Mouse (Mus musculus) heart, adult 18-20 months (tissue): ENCODE measurements around the gene Dcun1d1. TPM values are rescaled to one million over a fixed set of nuclear protein-coding genes. Genes with fewer than 3 reads are reported as not detected.

Experiments
- DNase-seq, 2 experiments: peaks; one replicate each; pipeline ENCODE4 v3.0.0; 2021 to 2022; ENCODE audit warnings: mixed read lengths in 1 of 2
- total RNA-seq, 2 experiments: library from RNA; stranded (reverse); gene quantifications; 2 replicates each; pipeline ENCODE4 v1.2.3; 2021

The Dcun1d1 gene
- total RNA-seq, 2 experiments from 2014 or later, result 57.4 to 61.0 TPM

- DNase-seq, result peak; percentile 59 to 67
Measured at GRCm38 (mm10) chr3:35931896-35932727, 5.1 kb downstream of the Dcun1d1 start.

- peak in 1 of 2 experiments; percentile 21 for DNase-seq
Measured at GRCm38 (mm10) chr3:35931359-35931758, 5.9 kb downstream of the Dcun1d1 start.

- DNase-seq, result peak in 1 of 2 experiments; percentile 21
Measured at GRCm38 (mm10) chr3:35929831-35930230, 7.4 kb downstream of the Dcun1d1 start.

- no peak for DNase-seq
Measured at GRCm38 (mm10) chr3:35929406-35929805, 7.8 kb downstream of the Dcun1d1 start.

- DNase-seq, result no peak
Measured at GRCm38 (mm10) chr3:35925852-35926251, 11.4 kb downstream of the Dcun1d1 start.

- DNase-seq, result no peak
Measured at GRCm38 (mm10) chr3:35924007-35924406, 13.2 kb downstream of the Dcun1d1 start.

- no peak for DNase-seq
Measured at GRCm38 (mm10) chr3:35923495-35923894, 13.8 kb downstream of the Dcun1d1 start.

GRCm38 (mm10) chr3:35922522-35922921, 14.7 kb downstream of the Dcun1d1 start:
- DNase-seq, result no peak

GRCm38 (mm10) chr3:35918229-35918628, 19.0 kb downstream of the Dcun1d1 start:
- peak in 1 of 2 experiments; percentile 8 for DNase-seq

GRCm38 (mm10) chr3:35908982-35909680, 28.1 kb downstream of the Dcun1d1 start:
- DNase-seq, result no peak

GRCm38 (mm10) chr3:35900555-35901204, 36.6 kb downstream of the Dcun1d1 start:
- DNase-seq, result no peak

GRCm38 (mm10) chr3:35899109-35899508, 38.1 kb downstream of the Dcun1d1 start:
- DNase-seq, result no peak

GRCm38 (mm10) chr3:35897900-35898299, 39.3 kb downstream of the Dcun1d1 start:
- DNase-seq, result no peak

- DNase-seq, result no peak
Measured at GRCm38 (mm10) chr3:35893156-35893555, 44.1 kb downstream of the Dcun1d1 start.

- DNase-seq, result no peak
Measured at GRCm38 (mm10) chr3:35891123-35891522, 46.1 kb downstream of the Dcun1d1 start.

- DNase-seq, result no peak
Measured at GRCm38 (mm10) chr3:35889531-35889930, 47.7 kb downstream of the Dcun1d1 start.

- DNase-seq, result no peak
Measured at GRCm38 (mm10) chr3:35883267-35883666, 54.0 kb downstream of the Dcun1d1 start.

- peak; percentile 31 to 32 for DNase-seq
Measured at GRCm38 (mm10) chr3:35849326-35849725, 87.9 kb downstream of the Dcun1d1 start.
